Mouse (Mus musculus) left cerebral cortex, adult 8-10 months (tissue): ENCODE measurements around the gene Faf1. TPM values are rescaled to one million over a fixed set of nuclear protein-coding genes. Genes with fewer than 3 reads are reported as not detected.

ENCODE experiments used
- DNase-seq, 2 experiments: peaks; one replicate each; pipeline ENCODE4 v3.0.0; 2022; ENCODE audit warnings: low spot score in 2 of 2
- total RNA-seq, 4 experiments: library from RNA; stranded (reverse); gene quantifications; 2 replicates each; pipeline ENCODE4 v1.2.4; 2022

The Faf1 gene
- total RNA-seq, 4 experiments from 2014 or later: 25.6 to 27.4 (median 27.1) TPM

DNA sequence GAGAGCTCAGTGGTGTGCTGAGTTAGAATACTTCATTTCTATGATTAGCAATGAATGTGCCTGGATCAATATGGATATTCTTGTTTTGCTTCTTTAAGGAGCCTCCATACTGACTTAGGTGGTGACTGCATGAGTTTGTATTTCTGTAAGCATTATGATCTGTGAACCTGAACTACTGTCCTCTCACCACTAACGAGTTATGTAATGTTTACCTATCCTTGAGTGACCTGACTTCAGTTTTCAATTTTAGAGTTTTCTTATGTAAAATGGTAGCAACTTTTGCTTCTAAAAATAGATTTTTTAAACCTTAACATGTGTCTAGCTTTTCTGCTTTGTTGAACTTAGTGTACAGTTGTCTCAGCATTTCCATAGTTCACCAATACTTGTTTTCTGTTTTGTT is 92.7 kb downstream of the Faf1 start:
- DNase-seq: no peak

DNA sequence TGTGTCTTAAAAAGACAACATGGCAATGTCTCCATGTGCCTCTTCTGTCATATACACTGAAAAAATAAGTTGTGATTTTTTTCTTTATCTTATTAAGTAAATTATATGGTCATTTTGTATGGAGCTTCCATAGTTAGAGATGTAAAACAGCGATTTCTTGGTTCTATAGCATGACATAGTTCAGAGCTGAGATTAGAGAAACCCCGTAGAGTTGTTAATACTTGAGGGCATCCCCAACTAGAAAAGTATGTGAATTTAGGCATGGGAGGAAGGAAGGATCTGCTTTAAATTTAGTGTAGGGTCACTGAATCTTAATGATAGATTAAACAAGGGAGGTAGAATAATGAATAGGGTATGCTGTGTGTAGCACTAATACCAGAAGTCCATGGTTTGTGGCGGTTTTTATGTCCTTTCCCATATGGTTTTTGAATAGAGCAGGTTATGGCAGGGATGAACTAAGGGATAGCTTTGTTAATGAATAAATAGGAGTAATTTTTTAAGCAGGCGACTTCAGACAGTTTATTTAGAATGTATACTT is 106.3 kb downstream of the Faf1 start:
- no peak for DNase-seq

DNA sequence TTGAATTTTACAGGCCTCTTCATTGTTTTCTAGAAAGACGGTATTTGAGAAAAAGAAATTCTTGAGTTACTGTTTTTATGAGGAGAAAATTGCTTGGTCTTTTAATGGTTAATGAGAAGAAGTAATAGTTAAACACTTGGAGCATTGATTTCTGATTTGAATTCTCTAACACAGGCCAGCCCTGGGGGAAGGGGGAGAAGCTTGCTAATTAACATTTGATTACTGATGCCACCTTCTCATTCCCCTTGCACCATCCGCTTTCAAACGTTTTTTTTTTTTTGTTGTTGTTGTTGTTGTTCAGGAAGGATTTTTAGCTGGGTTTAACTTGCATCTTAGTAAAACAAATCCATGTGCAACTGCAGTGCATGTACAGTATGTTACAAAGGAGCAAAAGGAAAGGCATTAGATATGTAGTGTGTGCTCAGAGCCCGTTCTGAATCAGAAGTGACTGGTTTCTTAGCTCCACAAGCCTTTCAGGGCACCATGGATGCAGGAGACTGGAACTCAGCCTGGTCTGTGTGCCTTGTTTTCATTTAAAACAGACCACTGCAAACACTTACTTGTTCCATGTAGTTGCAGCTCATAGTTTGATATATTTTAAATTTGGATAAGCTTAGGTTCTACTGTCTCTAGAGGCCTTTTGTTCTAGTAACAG is 113.1 kb downstream of the Faf1 start:
- DNase-seq: no peak

DNA sequence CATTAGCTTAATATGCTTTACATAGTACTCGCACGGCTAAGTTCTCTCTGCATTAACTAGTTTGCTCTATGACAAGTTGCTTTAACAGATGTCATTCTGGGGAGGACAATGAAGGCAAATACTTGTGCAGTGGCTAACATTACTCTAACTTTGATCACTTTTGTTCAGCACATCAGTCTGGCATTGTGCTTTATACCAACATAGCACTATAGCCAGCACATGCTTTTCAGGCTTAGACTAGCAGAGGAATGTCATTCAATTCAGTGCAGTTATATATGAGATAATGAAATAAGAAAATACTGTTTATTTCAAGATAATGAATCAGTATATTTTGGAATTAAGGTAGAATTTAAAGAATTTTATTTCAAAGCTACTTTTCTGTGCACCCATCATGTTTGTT is 115.9 kb downstream of the Faf1 start:
- DNase-seq: no peak

DNA sequence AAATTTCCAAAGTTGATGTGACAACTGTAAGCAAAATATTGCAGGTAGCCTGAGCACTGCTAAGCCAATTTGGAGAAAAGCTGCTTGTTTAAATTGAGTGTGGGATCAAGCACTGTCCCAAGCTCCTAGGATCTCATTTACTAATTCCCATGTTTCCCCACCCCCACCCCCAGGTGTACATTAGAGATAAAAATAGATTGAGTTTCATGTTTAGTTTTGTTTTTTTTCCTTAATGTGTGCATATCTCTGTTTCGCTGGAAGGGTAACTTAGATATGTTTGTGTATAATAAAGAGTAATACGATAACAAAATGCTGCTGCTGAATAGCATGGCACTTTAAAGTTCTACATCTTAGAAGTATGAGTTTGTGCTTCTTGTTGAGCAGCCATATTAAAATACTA is 116.7 kb downstream of the Faf1 start:
- no peak for DNase-seq

DNA sequence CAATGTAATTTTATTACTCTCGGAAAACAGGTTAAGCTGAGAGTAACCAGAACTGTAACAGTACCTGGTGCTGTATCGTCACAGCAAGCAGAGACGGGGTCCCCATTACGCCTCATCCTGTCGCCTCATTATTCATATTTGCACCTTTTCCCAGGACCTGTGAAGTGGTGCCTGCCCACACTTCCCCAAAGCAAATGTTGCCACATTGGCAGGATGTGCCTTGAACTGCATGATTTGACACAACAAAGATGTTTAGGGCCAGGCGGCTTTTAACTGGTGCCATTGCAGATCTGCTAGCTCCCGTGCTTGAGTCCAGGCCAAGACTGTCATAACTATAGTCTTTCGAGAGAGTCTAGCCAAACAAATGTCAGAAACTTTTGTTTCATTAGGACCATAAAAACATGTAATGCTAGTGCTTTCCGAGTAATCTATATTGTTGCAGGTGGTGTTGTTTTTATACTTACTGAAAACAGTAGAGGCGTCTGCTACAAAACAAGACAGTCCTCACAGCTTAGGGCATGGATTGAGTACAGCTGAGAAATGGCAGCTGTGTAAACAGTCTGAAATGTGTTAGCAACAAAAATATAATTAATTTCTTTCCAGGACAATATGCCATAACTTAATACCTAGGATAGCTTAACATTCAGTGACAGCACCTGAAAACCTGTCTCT is 121.3 kb downstream of the Faf1 start:
- no peak for DNase-seq

DNA sequence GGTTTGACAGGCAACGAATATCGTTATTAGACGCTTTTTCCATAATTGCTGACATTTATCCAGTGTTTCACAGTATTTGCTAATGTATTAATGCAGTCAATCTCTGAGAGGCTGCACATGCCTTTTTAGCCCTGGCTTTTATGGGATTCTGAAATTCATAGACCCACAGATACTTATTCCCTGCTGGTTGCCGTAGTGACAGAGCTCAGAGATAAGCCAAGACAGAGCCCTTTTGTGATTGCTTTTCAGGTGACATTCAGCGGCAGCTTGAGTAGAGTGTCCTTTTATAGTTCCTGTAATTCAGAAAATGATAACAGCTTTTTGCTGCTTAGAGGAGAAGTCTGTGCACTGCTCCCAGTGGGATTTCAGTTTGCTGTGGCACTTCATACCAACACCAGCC is 130.0 kb downstream of the Faf1 start:
- DNase-seq: no peak

DNA sequence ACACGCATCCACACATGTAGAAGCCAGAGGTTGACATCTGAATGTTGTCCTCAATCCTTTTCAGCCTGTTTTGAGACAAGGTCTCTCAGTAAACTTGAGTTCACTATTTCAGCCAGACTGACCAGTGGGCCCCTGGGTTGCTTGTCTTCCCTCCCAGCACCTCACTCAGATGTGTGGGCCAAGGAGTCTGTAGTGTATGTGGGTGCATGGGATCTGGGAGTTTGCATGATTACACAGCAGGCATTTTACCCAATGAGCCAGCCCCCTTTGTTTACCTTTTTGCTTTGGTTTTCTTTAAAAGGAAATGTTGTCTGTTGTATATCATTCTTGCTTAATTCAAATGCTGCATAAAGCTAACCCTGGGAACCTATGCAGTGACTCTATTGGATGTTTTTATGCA is 138.8 kb downstream of the Faf1 start:
- no peak for DNase-seq

DNA sequence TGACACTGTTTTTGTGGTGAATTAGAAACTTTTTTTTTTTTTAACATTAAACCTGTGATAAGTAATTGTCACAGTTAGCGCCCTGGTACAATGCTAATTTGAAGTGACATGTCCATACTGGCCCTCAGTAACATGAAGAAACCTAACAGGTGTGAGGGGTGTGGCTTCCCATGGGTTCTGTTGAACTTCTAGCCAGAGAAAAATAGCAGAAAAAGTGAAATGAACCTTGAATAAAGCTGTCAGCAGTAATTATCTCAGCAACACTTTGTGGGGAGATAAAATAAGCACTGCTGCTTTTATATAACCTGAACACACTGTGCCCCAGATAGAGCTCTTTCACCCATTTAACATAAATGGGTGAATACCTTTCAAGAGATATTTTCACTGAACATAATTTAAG is 139.2 kb downstream of the Faf1 start:
- DNase-seq: no peak

DNA sequence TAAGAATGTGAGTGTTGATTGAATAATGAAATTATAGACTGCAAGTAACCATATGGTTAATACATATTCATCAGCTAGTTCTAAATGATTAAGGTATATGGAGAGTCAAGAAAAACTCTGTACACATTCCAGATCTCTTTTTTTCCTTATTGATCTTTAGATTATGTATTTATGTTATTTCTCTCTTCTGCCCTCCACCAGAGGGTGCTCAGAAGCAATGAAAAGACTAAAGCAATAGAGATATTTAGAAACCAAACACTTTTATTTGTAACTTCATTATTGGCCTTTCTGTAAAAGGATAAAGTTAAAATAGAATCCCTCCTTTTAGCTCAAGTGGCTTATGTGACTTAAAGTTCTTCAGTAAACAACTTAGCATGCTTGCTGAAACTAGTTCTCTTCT is 143.1 kb downstream of the Faf1 start:
- DNase-seq: no peak

DNA sequence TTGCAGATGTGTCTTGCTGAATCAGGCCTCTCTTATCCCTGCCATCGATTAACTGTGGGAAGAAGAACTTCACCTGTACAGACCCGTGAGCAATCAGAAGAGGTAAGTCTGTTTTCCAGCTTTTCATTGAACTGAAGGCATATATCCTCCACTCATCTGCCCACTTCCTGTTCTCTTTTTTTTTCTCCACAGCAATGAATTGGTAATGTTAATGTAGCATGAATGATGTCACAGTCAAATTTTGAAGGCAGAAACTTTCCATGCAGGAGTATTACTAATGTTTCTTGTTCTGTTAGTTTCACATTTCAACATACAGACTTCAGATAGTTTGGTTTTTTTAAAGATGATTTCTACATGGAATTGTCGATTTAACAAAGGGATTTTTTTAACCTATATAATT is 153.4 kb downstream of the Faf1 start:
- DNase-seq: no peak

DNA sequence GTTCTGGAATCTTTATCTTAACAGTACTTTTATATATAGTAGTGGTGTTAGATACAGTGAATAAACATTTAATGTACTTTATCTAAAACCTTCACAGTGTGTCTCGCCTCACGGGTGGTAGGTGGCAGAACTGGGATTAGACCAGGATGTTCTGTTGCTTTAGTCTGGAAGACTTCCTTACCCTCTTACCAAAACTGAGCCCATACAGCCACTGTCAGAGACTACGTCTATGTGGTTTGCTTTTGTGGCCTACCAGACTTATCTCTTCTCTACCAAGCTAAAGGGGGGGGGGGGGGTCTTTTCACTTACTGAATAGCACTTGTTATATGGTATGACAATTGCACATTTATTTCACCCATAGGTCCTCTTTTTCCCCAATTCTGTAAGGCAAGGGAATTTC is 181.5 kb downstream of the Faf1 start:
- no peak for DNase-seq

DNA sequence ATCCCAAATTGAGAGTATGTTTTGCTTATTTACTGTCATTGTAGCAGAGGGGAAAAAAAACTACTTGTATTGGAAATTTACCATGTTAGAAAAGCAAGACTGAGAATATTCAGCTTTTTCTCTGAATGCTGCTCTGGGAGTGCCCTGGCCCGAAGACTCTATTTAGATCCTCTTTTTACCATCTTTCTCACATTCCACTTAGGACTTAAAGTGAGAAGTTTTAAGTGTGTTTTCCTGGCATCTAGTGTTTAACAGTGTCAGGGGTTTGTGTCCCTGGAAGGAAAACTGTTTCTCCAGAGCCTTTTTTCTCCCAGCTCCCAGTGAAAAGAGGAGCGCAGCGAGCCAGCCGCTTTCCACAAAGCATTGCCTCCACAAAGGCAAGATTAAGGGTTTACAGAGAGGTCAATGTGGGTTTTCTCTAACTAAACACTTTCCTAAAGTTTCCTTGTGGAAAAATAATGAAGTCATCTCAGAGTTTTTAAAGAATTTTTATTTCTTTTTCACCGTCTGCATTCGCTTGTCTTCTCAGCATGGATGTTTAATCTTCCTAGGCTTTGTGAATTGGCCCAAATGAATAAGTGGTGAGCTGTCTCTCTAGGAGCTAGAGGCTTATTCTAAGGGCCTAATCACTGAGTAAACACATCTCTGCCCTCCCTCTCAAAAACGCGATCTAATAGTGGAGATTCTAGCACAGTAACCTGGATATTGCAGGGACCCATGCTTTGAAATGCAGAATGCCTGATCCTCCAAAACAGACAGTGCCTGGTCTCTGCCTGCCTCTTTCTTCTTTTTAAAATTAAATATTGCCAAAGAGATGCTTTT is 182.4 kb downstream of the Faf1 start:
- DNase-seq: no peak

DNA sequence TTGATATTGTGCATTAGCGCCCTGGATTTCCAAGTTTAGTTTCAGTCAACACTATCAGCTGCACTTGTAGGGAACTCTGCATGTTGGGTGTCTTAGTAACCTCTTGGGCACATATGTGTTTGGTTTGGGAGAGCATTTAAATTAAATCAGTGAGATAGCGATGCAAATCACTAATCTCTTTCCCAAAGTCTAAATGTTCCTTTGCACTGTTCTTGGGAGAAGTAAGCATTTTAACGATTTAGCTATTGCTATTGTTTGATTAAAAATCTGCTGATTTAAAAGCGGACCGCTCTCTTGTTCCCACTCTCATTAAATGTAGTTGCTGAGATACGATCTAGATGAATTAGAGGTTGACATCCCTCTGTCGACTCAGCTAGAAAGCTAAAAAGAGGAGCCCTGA is 183.0 kb downstream of the Faf1 start:
- no peak for DNase-seq

DNA sequence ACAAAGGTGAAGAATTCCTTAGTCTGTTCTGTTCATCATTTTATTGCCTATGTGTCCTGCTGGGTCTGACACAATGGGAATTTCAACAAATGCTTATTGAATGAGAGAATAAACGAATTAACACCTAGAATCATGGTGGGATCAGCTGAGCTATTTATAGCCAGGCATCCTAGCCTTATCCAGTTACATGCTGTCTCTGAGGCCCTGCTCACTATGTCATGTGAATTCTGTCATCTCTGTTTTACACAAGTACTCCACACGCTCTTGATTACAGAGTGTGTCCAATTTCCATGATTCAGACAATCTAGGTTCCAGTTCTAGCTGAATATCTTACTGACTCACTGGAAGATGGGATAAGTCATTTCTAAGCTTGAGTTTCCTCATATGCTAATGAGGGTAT is 183.9 kb downstream of the Faf1 start:
- DNase-seq: no peak

DNA sequence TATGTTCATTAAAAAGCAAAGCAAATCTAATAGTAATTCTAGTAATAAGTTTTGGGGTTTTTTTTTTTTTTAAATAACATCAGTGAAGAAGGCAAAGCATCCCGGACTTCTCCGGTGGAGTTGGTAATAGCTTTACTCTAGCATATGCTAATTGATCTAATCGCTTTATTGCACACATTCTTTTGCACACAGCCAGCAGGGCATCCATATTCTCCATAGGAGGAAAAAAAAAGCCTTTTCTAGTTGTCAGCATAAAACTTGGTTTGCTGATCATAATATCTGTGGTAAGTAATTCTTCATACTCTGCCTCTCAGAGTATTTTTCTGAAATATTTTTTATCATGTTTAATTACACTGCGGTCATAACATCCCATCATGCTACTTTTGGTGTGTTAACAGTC is 185.9 kb downstream of the Faf1 start:
- DNase-seq: no peak

DNA sequence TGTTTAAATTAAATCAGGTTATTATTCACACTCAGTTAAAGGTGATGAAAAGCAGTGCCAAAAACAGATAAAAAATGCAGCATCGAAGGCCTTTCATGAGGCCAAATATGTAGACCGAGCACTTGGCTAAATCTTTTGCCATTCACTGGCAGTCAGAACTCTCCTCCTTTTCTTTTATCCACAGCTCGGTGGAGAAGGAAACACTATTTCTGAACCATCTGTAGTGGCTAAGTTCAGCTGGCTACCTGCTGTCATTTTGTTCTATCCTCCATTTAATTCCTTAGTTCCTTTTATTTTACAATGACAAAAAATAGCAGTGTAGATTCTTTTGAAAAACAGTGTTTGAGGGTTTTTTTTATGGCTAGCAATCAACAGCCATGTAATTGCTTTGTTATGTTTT is 186.6 kb downstream of the Faf1 start:
- DNase-seq: no peak

DNA sequence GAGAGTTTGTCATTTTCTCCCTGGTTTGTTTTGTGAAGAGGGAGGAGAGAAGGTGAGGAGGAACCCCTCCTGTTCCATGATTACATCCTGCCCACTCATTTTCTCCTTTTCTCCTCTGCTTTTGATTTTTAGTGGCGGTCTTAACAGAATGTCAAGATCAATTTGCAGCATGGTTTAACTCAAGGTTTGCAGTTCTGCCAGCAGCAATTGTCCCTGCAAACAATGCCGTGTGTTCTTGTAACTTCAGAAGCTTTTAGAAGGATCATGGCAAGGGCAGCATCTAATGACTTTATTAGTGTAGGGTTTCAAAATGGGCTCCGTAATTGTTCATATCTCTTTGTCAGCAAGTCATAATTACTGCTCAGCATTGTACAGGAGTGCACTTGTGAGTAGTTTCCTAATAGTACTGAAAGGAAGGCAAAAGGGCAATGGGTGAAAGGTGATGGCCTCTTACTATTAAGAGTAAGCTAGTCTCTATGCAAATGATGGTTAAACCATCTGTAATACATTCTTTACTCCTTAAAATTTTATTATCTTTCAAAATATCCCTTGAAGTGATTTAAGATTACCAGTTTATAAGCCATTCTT is 192.6 kb downstream of the Faf1 start:
- no peak for DNase-seq

DNA sequence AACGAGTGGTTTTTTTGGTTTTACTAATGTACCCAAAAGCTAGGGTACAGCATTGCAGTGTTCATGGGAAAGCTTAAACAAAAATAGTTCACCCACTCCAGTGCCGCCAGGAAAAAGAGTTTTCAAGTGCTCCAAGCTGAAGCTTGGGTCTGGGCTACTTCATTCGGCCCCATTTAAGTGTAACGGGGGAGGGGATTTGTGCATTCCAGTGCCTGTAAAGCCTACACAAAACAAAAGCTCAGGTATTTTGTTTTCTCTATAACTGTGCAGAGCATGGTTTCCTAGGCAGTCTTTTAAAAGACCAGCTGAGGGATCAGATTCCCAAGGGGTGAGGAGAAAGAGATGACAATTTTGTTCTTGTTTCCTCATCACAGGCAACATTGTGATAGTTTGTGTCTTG is 207.9 kb downstream of the Faf1 start:
- DNase-seq: no peak

DNA sequence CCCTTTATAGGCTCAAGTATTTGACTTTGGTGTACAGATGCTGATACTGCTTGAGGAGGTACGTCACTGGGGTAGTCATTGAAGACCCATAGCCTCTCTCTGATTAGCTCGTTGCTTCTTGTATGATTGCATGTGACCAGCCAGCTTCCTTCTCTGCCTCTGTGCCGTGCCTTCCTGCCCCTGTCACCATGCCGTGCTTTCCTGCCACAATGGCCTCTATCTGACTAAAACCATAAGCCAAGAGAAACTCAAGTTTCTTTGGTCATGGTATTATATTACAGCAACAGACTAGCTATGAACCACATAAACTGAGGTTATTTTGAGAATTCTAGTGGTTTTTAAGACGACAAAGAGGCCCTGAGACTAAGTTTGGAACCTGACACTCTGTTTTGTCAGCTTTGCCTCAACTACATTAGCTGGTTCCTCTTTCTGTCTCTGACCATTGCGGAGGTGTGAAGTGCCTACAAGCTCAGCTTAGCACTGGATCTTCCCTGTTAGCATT is 211.5 kb downstream of the Faf1 start:
- no peak for DNase-seq

DNA sequence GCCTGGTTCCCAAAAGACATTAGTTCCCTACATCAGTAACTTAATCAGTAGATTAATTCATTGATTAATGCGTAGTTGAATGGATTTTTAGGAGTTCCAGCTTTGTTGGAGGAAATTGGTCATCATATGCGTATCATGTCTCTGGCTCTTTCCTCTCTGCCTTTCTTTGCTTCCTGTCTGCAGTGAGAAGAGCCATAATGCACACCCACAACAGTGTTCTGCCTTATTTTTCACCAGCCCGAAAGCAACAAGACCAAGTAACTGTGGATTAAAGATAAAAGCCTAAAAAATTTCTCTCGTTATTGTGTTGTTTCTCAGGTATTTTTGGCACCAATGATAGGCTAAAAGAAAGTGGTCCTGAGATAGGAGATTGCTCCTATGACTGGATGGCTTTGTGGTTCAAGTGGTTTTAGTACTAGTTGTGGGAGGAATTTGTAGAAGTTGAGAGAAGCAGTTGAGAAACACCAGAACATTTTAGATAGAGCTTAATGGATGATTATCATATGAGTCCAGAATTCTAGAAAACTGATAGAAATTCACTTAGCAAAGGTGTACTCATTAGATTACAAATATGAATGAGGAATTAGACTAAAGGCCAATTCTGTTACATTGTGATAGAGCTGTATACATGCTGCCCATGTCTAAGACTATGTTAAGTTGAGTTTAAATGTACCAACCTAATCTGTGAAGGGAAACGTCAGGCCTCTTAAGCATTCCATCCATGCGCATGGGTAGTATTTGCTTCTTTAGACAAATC is 221.6 kb downstream of the Faf1 start:
- no peak for DNase-seq
